8 mouse cellular contexts compared by ENCODE assay signal in genomic region chr6:88044577-88045405, GRCm38 (mm10). TPM values are rescaled to one million over a fixed set of nuclear protein-coding genes. Genes with fewer than 3 reads are reported as not detected.
DNase-seq lines count a peak whose midpoint lies in the region; ATAC-seq lines count a peak whose summit lies in the region.

Gene Rab7 (minus strand): TSS chr6:88045270.

- ATAC-seq in CD4-positive, CD25-positive, alpha-beta regulatory T cell, adult 4 months, result peak; percentile 96
- ATAC-seq in heart, embryonic 14.5 days (ENCODE audit: insufficient number of reproducible peaks, insufficient read depth, low FRiP score, low read depth), result peak; percentile 97
- peak; percentile 94 for ATAC-seq in liver, embryonic 13.5 days (ENCODE audit: low read depth)
- peak; percentile 95 for ATAC-seq in stomach, embryonic 16.5 days (ENCODE audit: insufficient read depth, low FRiP score)

- peaks cover 14 to 35% of the 10 kb centered on the region in 2 experiments for H3K4me1 ChIP-seq in heart, embryonic 14.5 days (ENCODE audit: control insufficient read depth in 2 of 2, insufficient read depth in 2 of 2, low read length in 2 of 2)
- peaks cover 47% of the 10 kb centered on the region for H3K4me1 ChIP-seq in liver, embryonic 13.5 days (replicated peaks)
- peaks cover 21% of the 10 kb centered on the region for H3K4me1 ChIP-seq in stomach, embryonic 16.5 days (ENCODE audit: control insufficient read depth, insufficient read depth, low read length)

- no peaks in the 10 kb centered on the region for H3K27me3 ChIP-seq in heart, embryonic 14.5 days (ENCODE audit: control insufficient read depth, insufficient read depth, low read length)
- H3K27me3 ChIP-seq in liver, embryonic 13.5 days, result peaks cover 8% of the 10 kb centered on the region; the same call in 1 of the 2 replicates
- no peaks in the 10 kb centered on the region for H3K27me3 ChIP-seq in stomach, embryonic 16.5 days (ENCODE audit: control insufficient read depth, insufficient read depth, low read length)

- peak within 1 kb of the TSS; percentile 80 for H3K4me2 ChIP-seq in heart, embryonic 14.5 days (ENCODE audit: low read length)
- peak within 1 kb of the TSS; percentile 78 for H3K4me2 ChIP-seq in liver, embryonic 13.5 days
- H3K4me2 ChIP-seq in stomach, embryonic 16.5 days (ENCODE audit: low read depth, low read length), result peak within 1 kb of the TSS; percentile 63

- peaks cover 2% of the 10 kb centered on the region; the same call in 1 of the 2 replicates for H3K36me3 ChIP-seq in heart, embryonic 14.5 days (ENCODE audit: control insufficient read depth, insufficient read depth, low read length)
- H3K36me3 ChIP-seq in liver, embryonic 13.5 days, result peaks cover 8% of the 10 kb centered on the region; the same call in 1 of the 2 replicates
- no peaks in the 10 kb centered on the region for H3K36me3 ChIP-seq in stomach, embryonic 16.5 days (ENCODE audit: control insufficient read depth, insufficient read depth, low read length)

- peak within 1 kb of the TSS; percentile 79 to 91 for H3K27ac ChIP-seq in heart, embryonic 14.5 days (replicated peaks in 1 of 2; ENCODE audit: control insufficient read depth in 1 of 2, insufficient read depth in 1 of 2, low read depth in 2 of 2, low read length in 2 of 2)
- peak within 1 kb of the TSS; percentile 85 for H3K27ac ChIP-seq in liver, embryonic 13.5 days
- peak within 1 kb of the TSS; percentile 89 for H3K27ac ChIP-seq in stomach, embryonic 16.5 days (ENCODE audit: low read length)

- no peaks in the 10 kb centered on the region for H3K9me3 ChIP-seq in heart, embryonic 14.5 days (ENCODE audit: control insufficient read depth, low read length)
- H3K9me3 ChIP-seq in liver, embryonic 13.5 days (replicated peaks), result no peaks in the 10 kb centered on the region
- H3K9me3 ChIP-seq in stomach, embryonic 16.5 days (replicated peaks; ENCODE audit: control insufficient read depth, low read length), result no peaks in the 10 kb centered on the region

- peak within 1 kb of the TSS; percentile 80 to 92 for H3K4me3 ChIP-seq in heart, embryonic 14.5 days (ENCODE audit: control insufficient read depth in 1 of 2, insufficient read depth in 1 of 2, low read depth in 1 of 2, low read length in 2 of 2)
- peak within 1 kb of the TSS; percentile 93 for H3K4me3 ChIP-seq in liver, embryonic 13.5 days (replicated peaks)
- H3K4me3 ChIP-seq in stomach, embryonic 16.5 days (replicated peaks; ENCODE audit: low read length), result peak within 1 kb of the TSS; percentile 88

- peak within 1 kb of the TSS; percentile 98 for H3K9ac ChIP-seq in heart, embryonic 14.5 days (ENCODE audit: low read length)
- H3K9ac ChIP-seq in liver, embryonic 13.5 days, result peak within 1 kb of the TSS; percentile 90
- peak within 1 kb of the TSS; percentile 98 for H3K9ac ChIP-seq in stomach, embryonic 16.5 days (ENCODE audit: low read length)

- under 1% methylated on average over 64 of the region's 82 CpGs for WGBS in heart, embryonic 14.5 days
- under 1% methylated on average over 82 of the region's 82 CpGs for WGBS in liver, embryonic 13.5 days (ENCODE audit: insufficient replicate concordance)
- WGBS in stomach, embryonic 16.5 days, result under 1% methylated on average over 82 of the region's 82 CpGs

- DNase-seq in c-Kit-negative CD71-positive TER-119-positive erythroid progenitor cells, embryonic 14.5 days (ENCODE audit: low read depth, low spot score), result peak; percentile 83
- peak; percentile 85 for DNase-seq in fibroblast of lung, adult 2 months (ENCODE audit: low read depth)
- peak; percentile 97 for DNase-seq in kidney, postnatal 14 days
- DNase-seq in liver, embryonic 13.5 days, result peak; percentile 88
- DNase-seq in neural tube, embryonic 10.5 days (ENCODE audit: extremely low spot score, low spot score), result peak; percentile 95

RNA-seq across cellular contexts. Expression of gene Rab7, which starts in this region (rescaled TPM):
- 100 to 1,000 TPM; 264 to 299 TPM for polyA plus RNA-seq in CD4-positive, CD25-positive, alpha-beta regulatory T cell, adult 4 months (2017; shearing (Covaris generic))
- polyA plus RNA-seq in heart, embryonic 14.5 days (2014; fragmentation: Nextera tagmentation; extraction: Ambion mirVana), result 234 and 241 TPM in 2 replicates
- 108 and 132 TPM in 2 replicates for polyA plus RNA-seq in liver, embryonic 13.5 days (2015; fragmentation: Nextera tagmentation; extraction: Ambion mirVana)
- 246 and 267 TPM in 2 replicates for polyA plus RNA-seq in stomach, embryonic 16.5 days (2015; fragmentation: Nextera tagmentation; extraction: Ambion mirVana)

Comparison
In these comparisons a context has a peak if more than half of its experiments do, and no peak if none do; other contexts are left out.
1. Peak in every context shown above with its lines: DNase-seq, ATAC-seq, H3K4me3 ChIP-seq and H3K27ac ChIP-seq.